Mouse (Mus musculus): ENCODE data around the gene Padi1.

- TF ChIP-seq GATA1 (IDR thresholded peaks at IDR 0.05; ENCODE audit: low read length) (no peak), TAL1 (IDR thresholded peaks at IDR 0.05; ENCODE audit: low read length) (no peak)
Measured at GRCm38 (mm10) chr4:140788264-140788663, 57.3 kb downstream of the Padi1 start.

Data from erythroblast, embryonic 14.5 days (primary cell).